In genomic region chr3:125827256-125827655, GRCm38 (mm10) we compare ENCODE assay signal across 15 mouse cellular contexts.
DNase-seq lines count a peak whose midpoint lies in the region; TF ChIP-seq lines count a peak whose summit lies in the region.
"Had no signal": no experiment of that assay in that cellular context is flagged by ENCODE, and none has a peak within 500 bp of the region (broad histone marks: within the 10 kb centered on the region; RNA-seq: fewer than 3 reads in every experiment).

No protein-coding gene starts in this region.

- no peaks in the 10 kb centered on the region for H3K36me3 ChIP-seq in myocyte (ENCODE audit: control insufficient read depth, insufficient read depth)
- H3K36me3 ChIP-seq: forebrain, embryonic 10.5 days; heart, embryonic 13.5 days had no signal

- no peak overlapping the region for H3K4me3 ChIP-seq in myocyte
- H3K4me3 ChIP-seq: forebrain, embryonic 10.5 days; heart, embryonic 13.5 days had no signal

- H3K79me2 ChIP-seq in myocyte (ENCODE audit: control insufficient read depth, insufficient read depth): no peaks in the 10 kb centered on the region

- H3K4me2 ChIP-seq in myocyte (ENCODE audit: low read depth): no peak overlapping the region
- H3K4me2 ChIP-seq: heart, embryonic 13.5 days had no signal

- H3K27me3 ChIP-seq in myocyte (ENCODE audit: control insufficient read depth, insufficient read depth, insufficient read length): no peaks in the 10 kb centered on the region
- H3K27me3 ChIP-seq: CH12.LX; heart, embryonic 13.5 days had no signal

- TF ChIP-seq POLR2A in myocyte (IDR thresholded peaks at IDR 0.05; ENCODE audit: insufficient read length, low read depth): no peak

- no peak overlapping the region for H3ac ChIP-seq in myocyte (ENCODE audit: control insufficient read depth, insufficient read length)

- DNase-seq in adrenal gland, postnatal 10 days: peak; percentile 28
- DNase-seq in adrenal gland, adult 18-20 months (ENCODE audit: low spot score in 2 of 2): no peak
- DNase-seq in heart, adult 18-20 months: peak; percentile 6 to 7
- no peak for DNase-seq in heart, adult 8-10 months (ENCODE audit: low spot score)
- DNase-seq in right cerebral cortex, postnatal 4 days: peak; percentile 5
- DNase-seq in right cerebral cortex, postnatal 36 days (ENCODE audit: low spot score in 2 of 2): no peak
- DNase-seq in MN1 (ENCODE audit: low spot score): no peak
- DNase-seq: kidney, adult 2 months; kidney, postnatal 4 days; right cerebral cortex, adult 18-20 months; thymus, postnatal 4 days had no signal

TF ChIP-seq in myocyte, 11 proteins besides CTCF, POLR2A, EP300 and RAD21:
- TF ChIP-seq SRF (IDR thresholded peaks at IDR 0.05; ENCODE audit: control insufficient read depth, insufficient read length, low read depth) (no peak), MYOD1 (IDR thresholded peaks at IDR 0.05; ENCODE audit: control insufficient read depth in 1 of 3, insufficient read length in 2 of 3, low read depth in 2 of 3) (peak in 2 of 3 experiments; percentile 82 to 90), POLR2AphosphoS2 (IDR thresholded peaks at IDR 0.05; ENCODE audit: insufficient read length, low read depth) (no peak), E2F4 (IDR thresholded peaks at IDR 0.05; ENCODE audit: insufficient read depth) (no peak), MYOG (IDR thresholded peaks at IDR 0.05; ENCODE audit: control insufficient read depth in 1 of 3, insufficient read depth in 1 of 3, insufficient read length in 2 of 3, low read depth in 2 of 3) (peak; percentile 6 to 85 (median 81)), TCF12 (IDR thresholded peaks at IDR 0.05; ENCODE audit: insufficient read depth, poor library complexity, severe bottlenecking) (no peak), TCF3 (IDR thresholded peaks at IDR 0.05; ENCODE audit: insufficient read length, low read depth) (peak; percentile 39), CEBPB (IDR thresholded peaks at IDR 0.05; ENCODE audit: insufficient read depth, poor library complexity, severe bottlenecking) (no peak), REST (IDR thresholded peaks at IDR 0.05; ENCODE audit: insufficient read depth, insufficient read length) (no peak), USF1 (IDR thresholded peaks at IDR 0.05; ENCODE audit: low read depth) (no peak)

Comparison
In these comparisons a context has a peak if more than half of its experiments do, and no peak if none do; other contexts are left out.
1. DNase-seq: peak in adrenal gland, postnatal 10 days (single experiment), heart, adult 18-20 months (2 of 2) and right cerebral cortex, postnatal 4 days (single experiment); none in adrenal gland, adult 18-20 months (0 of 2), heart, adult 8-10 months (single experiment), right cerebral cortex, postnatal 36 days (0 of 2) and MN1 (single experiment).